Mouse (Mus musculus): ENCODE measurements around the gene Ebna1bp2.

Gene Ebna1bp2

GRCm38 (mm10) chr4:118620279-118620966 is at the start of gene Ebna1bp2, which contains the start of gene Cfap57:
Ebna1bp2 (plus strand) TSS chr4:118620799.
Cfap57 (minus strand) TSS chr4:118620777.
- DNase-seq (ENCODE audit: low read depth in 1 of 2, low spot score in 2 of 2): peak; percentile 73 to 86

GRCm38 (mm10) chr4:118571441-118571840 is 49.2 kb upstream of the Ebna1bp2 start:
- no peak for DNase-seq (ENCODE audit: low read depth in 1 of 2, low spot score in 2 of 2)

GRCm38 (mm10) chr4:118576097-118576496 is 44.5 kb upstream of the Ebna1bp2 start:
- peak in 1 of 2 experiments; percentile 27 for DNase-seq (ENCODE audit: low read depth in 1 of 2, low spot score in 2 of 2)

GRCm38 (mm10) chr4:118579313-118579712 is 41.3 kb upstream of the Ebna1bp2 start:
- no peak for DNase-seq (ENCODE audit: low read depth in 1 of 2, low spot score in 2 of 2)

- no peak for DNase-seq (ENCODE audit: low read depth in 1 of 2, low spot score in 2 of 2)
Measured at GRCm38 (mm10) chr4:118581508-118581907, 39.1 kb upstream of the Ebna1bp2 start.

GRCm38 (mm10) chr4:118582629-118583028 is 38.0 kb upstream of the Ebna1bp2 start:
- no peak for DNase-seq (ENCODE audit: low read depth in 1 of 2, low spot score in 2 of 2)

GRCm38 (mm10) chr4:118589053-118589732 is 31.4 kb upstream of the Ebna1bp2 start:
- DNase-seq (ENCODE audit: low read depth in 1 of 2, low spot score in 2 of 2): no peak

GRCm38 (mm10) chr4:118589733-118590130 is 30.9 kb upstream of the Ebna1bp2 start:
- DNase-seq (ENCODE audit: low read depth in 1 of 2, low spot score in 2 of 2): no peak

GRCm38 (mm10) chr4:118604065-118604464 is 16.5 kb upstream of the Ebna1bp2 start:
- DNase-seq (ENCODE audit: low read depth in 1 of 2, low spot score in 2 of 2): no peak

- DNase-seq (ENCODE audit: low read depth in 1 of 2, low spot score in 2 of 2): no peak
Measured at GRCm38 (mm10) chr4:118609836-118610235, 10.8 kb upstream of the Ebna1bp2 start.

GRCm38 (mm10) chr4:118612619-118613018 is 8.0 kb upstream of the Ebna1bp2 start:
- peak in 1 of 2 experiments; percentile 4 for DNase-seq (ENCODE audit: low read depth in 1 of 2, low spot score in 2 of 2)

- no peak for DNase-seq (ENCODE audit: low read depth in 1 of 2, low spot score in 2 of 2)
Measured at GRCm38 (mm10) chr4:118615412-118615811, 5.2 kb upstream of the Ebna1bp2 start.

GRCm38 (mm10) chr4:118620967-118621320 is 345 bp downstream of the Ebna1bp2 start:
- no peak for DNase-seq (ENCODE audit: low read depth in 1 of 2, low spot score in 2 of 2)

GRCm38 (mm10) chr4:118621781-118622180 is 1.2 kb downstream of the Ebna1bp2 start:
- DNase-seq (ENCODE audit: low read depth in 1 of 2, low spot score in 2 of 2): no peak

- no peak for DNase-seq (ENCODE audit: low read depth in 1 of 2, low spot score in 2 of 2)
Measured at GRCm38 (mm10) chr4:118630261-118630660, 9.7 kb downstream of the Ebna1bp2 start.

GRCm38 (mm10) chr4:118642346-118643190 is 22.0 kb downstream of the Ebna1bp2 start:
- DNase-seq (ENCODE audit: low read depth in 1 of 2, low spot score in 2 of 2): no peak

- DNase-seq (ENCODE audit: low read depth in 1 of 2, low spot score in 2 of 2): peak in 1 of 2 experiments; percentile 15
Measured at GRCm38 (mm10) chr4:118645234-118645633, 24.6 kb downstream of the Ebna1bp2 start.

GRCm38 (mm10) chr4:118658652-118659051 is 38.1 kb downstream of the Ebna1bp2 start, which contains the start of gene Olfr62:
Olfr62 (plus strand) TSS chr4:118658952.
- no peak for DNase-seq (ENCODE audit: low read depth in 1 of 2, low spot score in 2 of 2)
